Mouse (Mus musculus): ENCODE results near the gene Chaf1a. TPM values are rescaled to one million over a fixed set of nuclear protein-coding genes. Genes with fewer than 3 reads are reported as not detected.
"Not testable (repeated sequence)": the region's sequence is repeated elsewhere in the genome, so short reads cannot be mapped to it uniquely, and the experiment has no call there.

Chaf1a gene
- polyA plus RNA-seq, 1 experiment from 2014 or later = 35.3 TPM

DNA sequence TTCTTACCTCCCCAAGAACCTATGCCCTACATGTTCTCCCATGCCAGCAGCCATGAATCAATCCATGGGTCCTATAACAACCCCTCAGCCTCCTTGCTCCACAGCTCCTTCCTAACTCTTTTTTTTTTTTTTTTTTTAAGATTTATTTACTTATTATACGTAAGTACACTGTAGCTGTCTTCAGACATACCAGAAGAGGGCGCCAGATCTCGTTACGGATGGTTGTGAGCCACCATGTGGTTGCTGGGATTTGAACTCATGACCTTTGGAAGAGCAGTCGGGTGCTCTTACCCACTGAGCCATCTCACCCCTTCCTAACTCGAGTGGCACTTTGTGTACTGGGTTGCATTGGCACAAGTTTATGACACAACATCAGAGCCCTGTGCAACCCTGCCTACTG is 25.5 kb downstream of the Chaf1a start:
- 79% methylated on average over 6 of the region's 6 CpGs for WGBS
- H3K9me3 ChIP-seq; H3K4me1 ChIP-seq (replicated peaks); DNase-seq (ENCODE audit: low spot score); H3K27me3 ChIP-seq (ENCODE audit: insufficient read depth, poor library complexity, severe bottlenecking); H3K27ac ChIP-seq; H3K4me3 ChIP-seq: not testable (repeated sequence)
- peaks cover 100% of the 10 kb centered on the region for H3K36me3 ChIP-seq

DNA sequence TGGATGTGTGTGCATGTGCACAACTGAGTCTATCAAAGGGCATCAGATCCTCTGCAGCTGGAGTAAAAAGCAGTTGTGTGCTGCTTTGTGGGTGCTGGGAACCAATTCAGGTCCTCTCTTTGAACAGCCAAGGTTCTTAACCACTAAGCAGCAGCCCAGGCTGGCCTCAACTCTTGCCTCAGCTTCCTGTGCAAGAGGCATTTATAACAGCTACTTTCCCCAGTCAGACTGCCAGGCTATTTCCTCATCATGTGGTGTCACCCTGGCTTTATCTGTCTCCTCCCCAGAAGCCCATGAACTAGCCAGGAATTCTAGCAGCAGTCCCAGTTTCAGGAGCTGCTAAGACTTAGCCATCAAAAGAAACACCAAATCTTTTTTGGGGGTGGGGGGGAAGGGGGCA is 26.2 kb downstream of the Chaf1a start:
- no peaks in the 10 kb centered on the region for H3K9me3 ChIP-seq
- H3K27me3 ChIP-seq (ENCODE audit: insufficient read depth, poor library complexity, severe bottlenecking) = no peaks in the 10 kb centered on the region
- H3K27ac ChIP-seq = no peak overlapping the region
- H3K36me3 ChIP-seq = peaks cover 100% of the 10 kb centered on the region
- DNase-seq (ENCODE audit: low spot score) = no peak
- no peak overlapping the region for H3K4me3 ChIP-seq
- no peaks in the 10 kb centered on the region for H3K4me1 ChIP-seq (replicated peaks)

DNA sequence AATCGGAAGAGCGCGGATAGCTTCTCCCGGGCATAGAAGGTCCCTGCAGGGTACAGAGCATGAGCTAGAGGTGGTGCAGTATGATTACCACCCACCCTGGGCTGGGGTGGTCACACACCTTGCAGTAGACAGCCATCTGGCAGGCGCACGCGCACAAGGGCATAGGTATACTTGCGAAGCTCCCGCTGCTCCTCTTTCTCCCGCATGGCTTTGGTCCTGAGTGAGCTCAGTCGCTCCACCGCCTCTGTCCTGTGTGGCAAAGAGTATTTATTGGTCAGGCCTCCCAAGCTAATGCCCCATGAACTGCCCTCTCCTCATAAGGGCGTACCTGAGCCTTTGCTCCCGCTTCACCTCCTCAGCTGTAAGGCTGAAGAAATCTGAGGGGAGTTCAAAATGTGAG is 28.8 kb downstream of the Chaf1a start:
- peaks cover 90% of the 10 kb centered on the region for H3K36me3 ChIP-seq
- no peak for DNase-seq (ENCODE audit: low spot score)
- WGBS = 96% methylated on average over 14 of the region's 14 CpGs
- H3K9me3 ChIP-seq = no peaks in the 10 kb centered on the region
- H3K4me3 ChIP-seq = no peak overlapping the region
- no peaks in the 10 kb centered on the region for H3K27me3 ChIP-seq (ENCODE audit: insufficient read depth, poor library complexity, severe bottlenecking)
- H3K4me1 ChIP-seq (replicated peaks) = peaks cover 8% of the 10 kb centered on the region
- no peak overlapping the region for H3K27ac ChIP-seq

DNA sequence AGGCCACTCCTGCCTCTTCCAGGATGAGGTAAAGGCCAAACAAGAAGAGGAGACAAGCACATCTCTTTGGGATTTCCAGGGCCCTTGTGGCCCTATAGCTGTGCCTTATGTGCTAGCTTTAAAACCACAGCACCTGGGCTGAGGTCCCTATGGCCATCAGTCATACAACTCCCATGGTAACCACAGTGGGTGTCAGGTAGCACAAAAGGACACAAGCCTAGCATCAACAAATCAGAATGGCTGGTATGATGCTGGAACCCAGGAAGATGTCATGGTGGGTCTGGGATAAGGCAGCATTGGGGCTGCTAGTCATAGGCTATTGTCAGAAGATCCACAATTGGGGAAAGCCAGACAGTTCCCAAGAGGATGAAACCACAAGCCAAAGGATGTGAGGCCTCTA is 30.9 kb downstream of the Chaf1a start:
- Histone ChIP-seq H3K27me3 (ENCODE audit: insufficient read depth, poor library complexity, severe bottlenecking) (no peaks in the 10 kb centered on the region), H3K4me3 (no peak overlapping the region), H3K9me3 (no peaks in the 10 kb centered on the region), H3K4me1 (replicated peaks) (peaks cover 23% of the 10 kb centered on the region), H3K36me3 (peaks cover 69% of the 10 kb centered on the region), H3K27ac (no peak overlapping the region)
- DNase-seq (ENCODE audit: low spot score) = no peak

DNA sequence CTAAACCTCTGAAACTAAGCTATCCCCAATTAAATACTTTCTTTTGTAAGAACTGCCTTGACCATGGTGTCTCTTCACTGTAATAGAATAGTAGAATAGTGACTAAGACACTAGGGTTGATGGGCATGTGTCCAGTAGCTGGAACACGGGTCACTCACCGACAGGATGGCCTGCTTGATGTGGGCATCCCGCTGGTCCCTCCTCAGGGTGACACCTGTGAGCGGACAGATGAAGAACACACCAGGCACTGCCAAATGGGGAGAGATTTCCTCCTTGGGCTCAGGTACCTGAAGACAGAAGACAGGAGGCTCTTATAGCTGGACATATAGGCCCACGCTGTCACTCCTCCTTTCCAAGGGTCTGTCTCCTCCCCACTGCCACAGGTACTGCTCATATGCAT is 32.0 kb downstream of the Chaf1a start:
- DNase-seq (ENCODE audit: low spot score) = no peak
- peaks cover 23% of the 10 kb centered on the region for H3K4me1 ChIP-seq (replicated peaks)
- peaks cover 58% of the 10 kb centered on the region for H3K36me3 ChIP-seq
- no peaks in the 10 kb centered on the region for H3K9me3 ChIP-seq
- no peak overlapping the region for H3K27ac ChIP-seq
- H3K27me3 ChIP-seq (ENCODE audit: insufficient read depth, poor library complexity, severe bottlenecking) = no peaks in the 10 kb centered on the region
- H3K4me3 ChIP-seq = no peak overlapping the region
- WGBS = 94% methylated on average over 5 of the region's 5 CpGs

DNA sequence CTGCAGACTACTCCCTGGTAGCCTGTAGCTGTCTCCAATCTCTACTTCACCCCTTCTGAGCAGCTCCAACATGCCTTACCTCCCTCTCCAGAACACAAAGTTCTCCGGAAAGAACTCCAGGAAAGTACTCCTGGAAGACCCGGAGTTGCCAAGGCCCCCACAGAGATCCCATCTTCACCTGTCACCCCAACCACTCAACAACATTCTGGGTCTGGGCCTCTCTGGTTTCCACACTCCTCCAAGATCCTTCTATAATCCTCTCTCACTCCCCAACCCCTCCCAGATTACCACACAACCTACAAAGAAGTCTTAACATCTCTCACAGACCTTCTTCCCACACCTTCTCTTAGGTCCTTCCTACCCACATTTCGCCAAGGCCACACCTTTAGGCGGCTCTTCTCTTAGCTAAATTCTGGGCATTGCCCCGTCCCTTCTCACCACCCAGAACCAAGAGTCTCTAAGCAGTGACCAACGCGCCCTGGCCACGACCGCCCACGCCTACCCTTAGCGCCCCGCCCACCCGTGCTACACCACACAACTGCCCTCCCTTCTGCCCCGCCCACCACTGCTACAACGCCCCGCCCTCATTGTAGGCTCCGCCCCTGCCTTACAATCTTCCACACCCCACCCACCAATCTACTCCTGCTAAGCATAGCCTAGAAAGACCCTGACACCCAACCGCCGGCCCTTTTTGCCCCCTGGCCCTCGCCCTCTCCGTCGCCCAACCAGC is 34.0 kb downstream of the Chaf1a start:
- peak; percentile 89 for DNase-seq (ENCODE audit: low spot score)
- Histone ChIP-seq H3K4me1 (replicated peaks) (peaks cover 27% of the 10 kb centered on the region), H3K4me3 (peak overlapping the region; percentile 87), H3K9me3 (no peaks in the 10 kb centered on the region), H3K27me3 (ENCODE audit: insufficient read depth, poor library complexity, severe bottlenecking) (no peaks in the 10 kb centered on the region), H3K27ac (peak overlapping the region; percentile 91), H3K36me3 (peaks cover 38% of the 10 kb centered on the region)
- WGBS = 10% methylated on average over 22 of the region's 22 CpGs

DNA sequence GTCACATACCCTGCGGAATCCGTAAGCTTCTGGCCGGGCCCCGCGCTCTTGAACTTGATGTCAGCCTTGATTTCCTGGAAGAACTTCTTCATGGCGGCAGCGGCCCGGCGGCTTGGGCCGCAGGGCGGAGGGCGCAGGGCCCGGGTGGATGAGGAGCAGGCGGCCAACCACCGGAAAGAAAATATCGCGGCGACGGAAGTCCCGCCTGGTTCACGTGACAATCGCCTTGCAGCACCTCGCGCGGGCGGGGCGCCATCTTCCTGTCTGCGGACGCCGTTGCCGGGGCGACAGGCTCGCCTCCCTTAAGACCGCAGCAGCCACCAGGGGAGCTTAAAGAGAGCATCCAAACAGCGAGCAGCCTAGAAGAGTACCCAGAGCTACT is 34.6 kb downstream of the Chaf1a start, which contains the start of gene Ubxn6:
TSS of gene Ubxn6 (minus strand) at position 202 of the 382 bp plus-strand sequence.
- Histone ChIP-seq H3K27ac (peak within 1 kb of the TSS; percentile 91), H3K9me3 (no peaks in the 10 kb centered on the region), H3K36me3 (peaks cover 32% of the 10 kb centered on the region), H3K4me1 (replicated peaks) (peaks cover 27% of the 10 kb centered on the region), H3K4me3 (peak within 1 kb of the TSS; percentile 87), H3K27me3 (ENCODE audit: insufficient read depth, poor library complexity, severe bottlenecking) (no peaks in the 10 kb centered on the region)
- WGBS = 0% methylated on average over 35 of the region's 35 CpGs
- peak; percentile 97 for DNase-seq (ENCODE audit: low spot score)

DNA sequence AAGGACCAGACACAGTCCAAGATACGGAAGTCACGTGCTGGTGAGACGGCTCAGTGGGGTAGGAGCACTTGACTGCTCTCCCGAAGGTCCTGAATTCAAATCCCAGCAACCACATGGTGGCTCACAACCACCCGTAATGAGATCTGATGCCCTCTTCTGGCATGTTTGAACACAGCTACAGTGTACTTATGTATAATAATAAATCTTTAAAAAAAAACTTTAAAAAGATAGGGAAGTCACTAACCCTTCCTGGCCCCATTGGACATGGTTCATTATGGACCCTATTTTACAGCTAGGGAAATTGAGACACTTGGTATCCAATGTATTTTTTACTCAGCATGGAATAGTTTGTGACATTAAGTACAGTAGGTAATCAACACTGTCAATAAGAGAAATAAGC is 37.3 kb downstream of the Chaf1a start:
- peaks cover 13% of the 10 kb centered on the region for H3K36me3 ChIP-seq
- no peak overlapping the region for H3K4me3 ChIP-seq
- no peaks in the 10 kb centered on the region for H3K9me3 ChIP-seq
- DNase-seq (ENCODE audit: low spot score) = no peak
- no peak overlapping the region for H3K27ac ChIP-seq
- H3K4me1 ChIP-seq (replicated peaks) = peaks cover 53% of the 10 kb centered on the region
- no peaks in the 10 kb centered on the region for H3K27me3 ChIP-seq (ENCODE audit: insufficient read depth, poor library complexity, severe bottlenecking)
- WGBS = 88% methylated on average over 5 of the region's 5 CpGs

DNA sequence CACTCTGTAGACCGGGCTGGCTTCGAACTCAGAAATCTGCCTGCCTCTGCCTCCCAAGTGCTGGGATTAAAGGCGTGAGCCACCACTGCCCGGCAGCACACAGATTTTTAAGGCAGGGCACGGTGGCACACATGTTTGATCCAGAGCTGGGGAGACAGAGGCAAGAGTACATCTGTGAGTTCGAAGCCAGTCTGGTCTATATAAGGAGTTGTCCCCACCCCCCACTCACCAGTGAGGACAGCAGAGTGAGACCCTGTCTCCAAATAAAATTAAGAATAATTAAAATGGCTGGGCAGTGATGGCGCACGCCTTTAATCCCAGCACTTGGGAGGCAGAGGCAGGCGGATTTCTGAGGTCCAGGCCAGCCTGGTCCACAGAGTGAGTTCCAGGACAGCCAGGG is 38.1 kb downstream of the Chaf1a start:
- Histone ChIP-seq H3K36me3 (peaks cover 17% of the 10 kb centered on the region), H3K4me1 (replicated peaks) (peaks cover 54% of the 10 kb centered on the region), H3K4me3 (peak overlapping the region; percentile 98), H3K27ac (peak overlapping the region; percentile 50)
- H3K27me3 ChIP-seq (ENCODE audit: insufficient read depth, poor library complexity, severe bottlenecking); H3K9me3 ChIP-seq; DNase-seq (ENCODE audit: low spot score): not testable (repeated sequence)
- WGBS = 64% methylated on average over 9 of the region's 9 CpGs

DNA sequence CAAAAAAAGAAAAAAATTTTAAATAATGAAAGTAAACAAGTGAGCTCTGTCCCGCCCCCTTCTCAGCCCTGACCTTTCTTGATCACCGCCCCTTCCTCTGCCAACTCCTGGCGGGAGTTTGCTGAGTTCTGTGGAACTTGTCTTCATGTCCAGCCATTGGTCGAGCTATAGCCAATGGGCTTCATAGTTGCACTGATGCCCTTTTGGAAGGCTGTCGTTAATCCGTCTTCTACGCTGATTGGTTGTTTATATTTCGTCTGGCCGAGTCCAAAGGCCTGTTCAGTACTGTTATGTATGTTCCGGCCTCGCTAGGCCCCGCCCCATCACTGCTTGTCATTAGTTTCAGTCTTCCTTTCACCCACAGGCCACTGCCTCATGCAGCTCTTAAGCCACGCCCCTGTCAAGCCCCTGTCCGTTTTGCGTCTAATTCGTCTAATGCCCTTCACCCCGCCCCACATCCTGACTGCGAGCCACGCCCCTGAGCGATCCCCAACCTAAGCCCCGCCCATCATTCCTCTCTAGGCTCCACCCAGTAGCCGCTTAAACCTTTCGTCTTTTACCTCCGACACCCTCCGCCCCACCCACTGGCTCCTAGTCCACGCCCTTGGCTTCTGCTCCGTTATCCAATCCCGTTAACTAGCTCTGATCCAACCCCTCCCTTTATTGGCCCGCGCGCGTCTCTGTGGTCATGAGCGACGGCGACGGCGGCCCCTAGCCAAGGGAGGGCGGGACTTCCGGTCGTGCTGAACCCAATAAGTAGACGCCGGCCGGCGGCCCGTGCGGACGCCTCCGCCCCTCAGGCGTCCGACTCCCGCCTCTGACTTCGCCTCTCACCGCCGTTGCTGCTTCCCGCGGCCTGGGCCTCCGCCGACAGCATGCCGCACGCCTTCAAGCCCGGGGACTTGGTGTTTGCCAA is 38.9 kb downstream of the Chaf1a start, which contains the start of gene Hdgfl2:
TSS of gene Hdgfl2 (plus strand) at position 755 of the 916 bp plus-strand sequence.
- Histone ChIP-seq H3K4me3 (peak within 1 kb of the TSS; percentile 98), H3K27ac (peak within 1 kb of the TSS; percentile 89), H3K36me3 (peaks cover 22% of the 10 kb centered on the region), H3K9me3 (no peaks in the 10 kb centered on the region), H3K27me3 (ENCODE audit: insufficient read depth, poor library complexity, severe bottlenecking) (no peaks in the 10 kb centered on the region), H3K4me1 (replicated peaks) (peaks cover 46% of the 10 kb centered on the region)
- under 1% methylated on average over 61 of the region's 61 CpGs for WGBS
- peak; percentile 100 for DNase-seq (ENCODE audit: low spot score)

DNA sequence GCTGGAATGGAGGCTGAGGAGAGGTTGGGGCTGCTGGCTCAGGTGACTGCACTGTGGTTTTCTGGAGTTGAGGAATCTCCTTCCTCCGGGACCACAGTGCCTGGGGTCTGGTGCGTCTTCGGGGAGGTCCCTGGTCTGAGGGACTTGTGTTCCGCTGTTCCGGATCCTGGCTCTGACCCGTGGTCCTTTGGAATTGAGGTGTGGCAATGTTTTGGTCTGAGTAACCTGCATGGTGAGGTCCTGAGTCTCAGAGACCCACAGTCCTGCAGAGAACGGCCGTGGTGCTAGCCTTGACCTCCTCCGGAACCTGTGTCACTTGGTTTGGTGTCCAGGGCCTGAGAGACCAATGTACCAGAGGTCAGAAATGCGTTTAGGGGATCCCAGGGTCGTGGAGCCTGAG is 39.7 kb downstream of the Chaf1a start:
- Histone ChIP-seq H3K9me3 (no peaks in the 10 kb centered on the region), H3K27me3 (ENCODE audit: insufficient read depth, poor library complexity, severe bottlenecking) (no peaks in the 10 kb centered on the region), H3K36me3 (peaks cover 30% of the 10 kb centered on the region), H3K4me3 (peak overlapping the region; percentile 98), H3K4me1 (replicated peaks) (peaks cover 40% of the 10 kb centered on the region), H3K27ac (peak overlapping the region; percentile 89)
- DNase-seq (ENCODE audit: low spot score) = no peak
- WGBS = 1% methylated on average over 11 of the region's 11 CpGs

DNA sequence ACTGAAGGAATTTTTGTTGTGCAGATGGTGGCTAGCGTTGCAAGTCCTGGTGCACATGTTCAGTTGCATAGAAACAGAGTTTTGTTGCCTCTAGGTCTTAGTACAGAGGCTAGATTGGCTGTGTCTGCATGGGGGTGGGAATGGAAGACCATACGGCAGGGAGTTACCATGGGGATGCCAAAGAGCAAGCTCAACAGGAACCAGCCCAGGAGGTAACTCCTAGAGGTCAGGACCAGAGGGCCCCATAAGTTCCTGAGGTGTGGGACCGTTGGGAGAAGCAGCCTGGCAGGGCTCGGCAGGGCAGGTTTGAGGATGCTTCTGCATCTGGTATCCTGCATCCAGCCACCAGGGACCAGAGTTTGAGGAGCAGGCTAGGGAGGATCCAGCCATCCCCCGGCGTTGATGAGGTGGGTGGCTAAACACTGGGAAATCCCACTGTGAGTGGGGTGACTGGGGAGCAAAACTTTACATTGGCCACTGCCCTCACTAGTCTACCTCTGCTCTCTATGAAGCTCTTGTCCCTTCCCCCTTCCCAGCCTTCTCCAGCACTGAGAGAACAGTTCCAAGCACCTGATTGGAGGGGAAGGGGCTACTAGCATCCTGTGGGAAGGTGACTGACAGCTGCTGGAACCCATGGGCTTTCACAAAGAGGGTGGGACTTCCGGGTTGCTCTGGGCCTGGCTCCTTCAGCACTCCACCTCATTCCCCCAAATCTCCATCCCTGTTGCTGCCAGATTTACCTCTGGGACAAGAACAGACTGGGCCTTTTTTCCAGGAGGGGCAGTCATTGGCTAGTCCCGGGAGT is 40.7 kb downstream of the Chaf1a start:
- no peaks in the 10 kb centered on the region for H3K27me3 ChIP-seq (ENCODE audit: insufficient read depth, poor library complexity, severe bottlenecking)
- peak; percentile 83 for DNase-seq (ENCODE audit: low spot score)
- WGBS = 6% methylated on average over 8 of the region's 8 CpGs
- H3K27ac ChIP-seq = peak overlapping the region; percentile 89
- H3K9me3 ChIP-seq = no peaks in the 10 kb centered on the region
- peak overlapping the region; percentile 98 for H3K4me3 ChIP-seq
- peaks cover 31% of the 10 kb centered on the region for H3K4me1 ChIP-seq (replicated peaks)
- H3K36me3 ChIP-seq = peaks cover 40% of the 10 kb centered on the region

All from hindbrain, embryonic 10.5 days (tissue).